Mouse (Mus musculus) hindbrain, embryonic 16.5 days (tissue): ENCODE data around the gene Wdr59. TPM values are rescaled to one million over a fixed set of nuclear protein-coding genes. Genes with fewer than 3 reads are reported as not detected.

Source experiments
- ATAC-seq: fragments of 200-750 bp; cut with Nextera tagmentation; 2 replicates; pipeline ENCODE4 v1.8.0; 2017; ENCODE audit warnings: moderate TSS enrichment, moderate library complexity
- H3K27ac ChIP-seq: fragments of 300-500 bp; sonication (generic); 2 replicates; pipeline ENCODE4 v1.5.1; 2014; ENCODE audit warnings: low read depth, mild to moderate bottlenecking, control low read depth, low read length, moderate library complexity
- H3K27me3 ChIP-seq: fragments of 300-500 bp; sonication (generic); replicated peaks from 2 replicates; pipeline ENCODE4 v1.6.1; 2014; ENCODE audit warnings: low read length; ENCODE audit not compliant: control insufficient read depth, insufficient read depth
- H3K36me3 ChIP-seq: fragments of 300-500 bp; sonication (generic); 2 replicates; pipeline ENCODE4 v1.6.1; 2014; ENCODE audit warnings: mild to moderate bottlenecking, low read length, moderate library complexity, mixed read lengths; ENCODE audit not compliant: control insufficient read depth, insufficient read depth
- H3K4me1 ChIP-seq: fragments of 300-500 bp; sonication (generic); 2 replicates; pipeline ENCODE4 v1.6.1; 2014; ENCODE audit warnings: low read depth, low read length; ENCODE audit not compliant: control insufficient read depth, insufficient read depth
- H3K4me2 ChIP-seq: fragments of 300-500 bp; sonication (generic); 2 replicates; pipeline ENCODE4 v1.6.1; 2014; ENCODE audit warnings: mild to moderate bottlenecking, low read length, control low read depth, moderate library complexity
- H3K4me3 ChIP-seq: fragments of 300-500 bp; sonication (generic); 2 replicates; pipeline ENCODE4 v1.5.1; 2014; ENCODE audit warnings: mild to moderate bottlenecking, low read length, control low read depth, moderate library complexity
- H3K9ac ChIP-seq: fragments of 300-500 bp; sonication (generic); 2 replicates; pipeline ENCODE4 v1.6.1; 2014; ENCODE audit warnings: low read depth, mild to moderate bottlenecking, control low read depth, low read length, moderate library complexity
- H3K9me3 ChIP-seq: fragments of 300-500 bp; sonication (generic); 2 replicates; pipeline ENCODE4 v1.6.1; 2014; ENCODE audit warnings: mild to moderate bottlenecking, low read length, moderate library complexity; ENCODE audit not compliant: control insufficient read depth
- WGBS: fragments of 180-500 bp; shearing (Covaris S2); extraction: QIAGEN DNeasy Blood & Tissue Kit; methylation state at CpG from one replicate; pipeline ENCODE4 v1.1.7; 2014; 5-methylcytosine and 5-hydroxymethylcytosine counted together
- polyA plus RNA-seq: library from polyadenylated mRNA; unstranded; fragments of >200 nt; fragmentation: Nextera tagmentation; extraction: Ambion mirVana; gene quantifications from 2 replicates; pipeline ENCODE4 v1.2.1, GENCODE M21; 2015

Wdr59 gene
- polyA plus RNA-seq = 7.6 and 9.3 TPM in 2 replicates

DNA sequence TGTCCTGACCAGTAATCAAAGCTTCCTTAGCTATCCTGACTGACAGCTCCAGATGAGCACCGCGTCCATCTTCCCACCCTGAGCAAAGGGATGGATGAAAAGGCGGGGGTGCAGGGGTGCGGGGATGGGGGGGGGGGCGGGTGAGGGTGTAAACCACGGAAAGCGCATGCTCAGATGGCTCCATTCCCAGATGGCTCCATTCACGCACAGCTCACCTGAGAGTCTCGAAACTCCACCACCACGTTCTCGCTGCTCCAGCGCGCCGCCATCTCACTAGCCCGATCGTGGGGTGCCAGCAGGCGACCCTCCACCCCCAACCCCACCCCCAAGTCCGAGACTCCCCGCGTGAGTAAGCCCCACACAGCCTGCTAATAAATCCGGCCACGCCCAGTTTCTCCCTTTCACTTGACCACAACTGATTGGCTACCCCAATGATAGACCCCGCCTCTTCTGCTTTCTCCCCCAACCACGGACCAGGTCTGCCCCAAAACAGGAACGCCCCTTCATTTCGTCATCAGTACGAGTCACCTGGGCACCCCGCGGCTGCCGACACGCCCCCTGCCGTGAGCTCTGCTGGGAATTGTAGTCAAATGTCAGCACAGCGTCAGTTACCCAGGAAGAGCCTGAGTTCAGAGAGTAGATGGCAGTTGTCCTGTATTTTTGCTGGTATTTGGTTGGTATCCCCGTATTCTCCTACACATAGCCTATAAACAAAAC is at the start of gene Wdr59:
Gene Wdr59, minus strand, starts transcription at position 380 of the 717 bp plus-strand sequence.
- Histone ChIP-seq H3K9ac (peak within 1 kb of the TSS; percentile 76), H3K4me1 (peaks cover 5% of the 10 kb centered on the region), H3K36me3 (no peaks in the 10 kb centered on the region), H3K4me2 (peak within 1 kb of the TSS; percentile 62), H3K27ac (peak within 1 kb of the TSS; percentile 80), H3K4me3 (peak within 1 kb of the TSS; percentile 75), H3K9me3 (no peaks in the 10 kb centered on the region), H3K27me3 (no peaks in the 10 kb centered on the region)
- ATAC-seq = peak; percentile 98
- WGBS = under 1% methylated on average over 23 of the region's 34 CpGs

DNA sequence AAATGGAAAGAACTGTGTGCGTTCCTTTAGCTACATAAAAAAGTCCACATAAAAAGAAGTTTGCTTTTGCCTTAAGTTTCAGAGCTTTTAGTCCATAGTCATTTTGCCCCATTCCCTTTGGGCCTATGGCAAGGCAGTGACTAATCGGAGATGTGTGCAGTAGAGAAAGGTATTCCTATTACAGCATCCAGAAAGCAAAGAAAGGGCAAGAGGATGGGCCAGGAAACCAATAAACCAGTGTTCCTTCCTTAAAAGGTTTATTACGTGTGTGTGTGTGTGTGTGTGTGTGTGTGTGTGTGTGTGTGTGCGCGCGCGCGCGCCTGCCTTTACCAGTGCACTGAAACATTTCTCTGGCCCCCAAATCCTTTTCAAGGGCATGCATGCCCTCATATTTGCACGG is 49.8 kb upstream of the Wdr59 start:
- no peaks in the 10 kb centered on the region for H3K36me3 ChIP-seq
- H3K9ac ChIP-seq = no peak overlapping the region
- H3K27ac ChIP-seq = no peak overlapping the region
- no peak overlapping the region for H3K4me2 ChIP-seq
- no peaks in the 10 kb centered on the region for H3K9me3 ChIP-seq
- no peak for ATAC-seq
- WGBS = 92% methylated on average over 10 of the region's 10 CpGs
- H3K4me1 ChIP-seq = peaks cover 28% of the 10 kb centered on the region
- no peaks in the 10 kb centered on the region for H3K27me3 ChIP-seq
- H3K4me3 ChIP-seq = no peak overlapping the region

DNA sequence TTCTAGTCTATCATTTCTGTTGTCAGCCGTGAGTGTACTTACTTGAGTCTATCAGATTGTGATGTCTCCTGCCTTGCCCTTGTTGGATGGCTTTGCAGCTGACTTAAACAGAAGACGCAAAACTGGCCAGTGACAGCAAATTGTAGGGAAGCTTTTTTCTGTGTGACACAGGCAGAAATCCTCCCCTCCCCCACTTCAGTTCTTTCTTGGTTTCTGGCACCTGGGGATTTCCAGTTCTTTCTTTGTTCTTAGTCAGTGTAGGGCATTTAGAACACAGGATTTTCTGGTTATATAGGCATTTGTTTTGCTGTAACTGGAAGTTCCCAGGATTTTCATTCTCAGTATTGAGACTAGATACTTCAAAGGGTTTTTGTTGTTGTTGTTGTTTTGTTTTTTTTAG is 48.5 kb upstream of the Wdr59 start:
- no peak overlapping the region for H3K27ac ChIP-seq

DNA sequence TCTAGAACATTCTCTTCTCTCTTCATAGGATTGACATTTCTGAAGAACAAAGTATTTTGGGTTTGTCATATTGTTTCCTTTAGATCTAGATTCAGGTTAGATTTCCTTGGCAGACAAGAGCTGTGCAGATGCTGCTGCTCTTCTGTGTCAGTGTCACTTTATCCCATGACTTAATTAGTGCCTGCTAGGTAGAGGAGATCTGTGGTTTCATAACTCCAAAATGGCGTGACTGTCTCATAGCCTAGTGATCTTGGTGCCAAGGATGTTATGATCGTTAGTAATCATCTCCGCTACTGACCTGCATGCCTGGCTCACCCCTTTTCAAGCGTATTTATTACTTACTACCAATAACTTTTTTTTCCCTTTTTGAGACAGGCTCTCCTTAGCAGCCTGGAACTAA is 48.0 kb upstream of the Wdr59 start:
- no peak overlapping the region for H3K27ac ChIP-seq
- no peaks in the 10 kb centered on the region for H3K27me3 ChIP-seq
- H3K9me3 ChIP-seq = no peaks in the 10 kb centered on the region
- H3K4me3 ChIP-seq = no peak overlapping the region
- no peak overlapping the region for H3K4me2 ChIP-seq
- H3K9ac ChIP-seq = no peak overlapping the region
- WGBS = 69% methylated on average over 4 of the region's 4 CpGs
- H3K36me3 ChIP-seq = no peaks in the 10 kb centered on the region
- no peak for ATAC-seq
- peaks cover 39% of the 10 kb centered on the region for H3K4me1 ChIP-seq

More for the DNA sequence above, 48.5 kb upstream of the Wdr59 start:
- no peak for ATAC-seq
- Histone ChIP-seq H3K27me3 (no peaks in the 10 kb centered on the region), H3K4me1 (peaks cover 36% of the 10 kb centered on the region), H3K36me3 (no peaks in the 10 kb centered on the region), H3K4me3 (no peak overlapping the region), H3K9me3 (no peaks in the 10 kb centered on the region), H3K4me2 (no peak overlapping the region), H3K9ac (no peak overlapping the region)
- 45% methylated on average over 2 of the region's 2 CpGs for WGBS

DNA sequence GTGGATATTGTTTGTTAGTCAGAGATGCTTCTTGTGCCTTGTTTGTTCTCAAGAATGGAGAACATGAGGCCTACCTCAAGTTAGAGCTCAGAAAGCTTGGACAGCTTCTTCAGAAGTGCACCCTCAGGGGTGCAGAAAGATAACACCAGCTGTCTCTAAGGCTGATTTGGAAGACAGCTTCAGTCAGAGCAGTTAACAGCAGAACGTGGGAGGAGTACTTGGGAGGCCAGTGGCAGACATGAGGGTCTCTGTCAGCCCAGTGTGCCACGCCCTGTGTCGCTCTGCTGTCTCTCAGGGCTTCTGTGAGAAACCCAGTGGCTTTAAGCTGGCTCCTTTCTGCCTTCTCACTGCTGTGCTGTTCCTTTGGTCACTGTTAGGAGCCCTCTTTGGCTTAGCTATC is 46.1 kb upstream of the Wdr59 start:
- H3K4me2 ChIP-seq = no peak overlapping the region
- no peak overlapping the region for H3K9ac ChIP-seq
- H3K9me3 ChIP-seq = no peaks in the 10 kb centered on the region
- no peak overlapping the region for H3K4me3 ChIP-seq
- no peaks in the 10 kb centered on the region for H3K27me3 ChIP-seq
- no peak for ATAC-seq
- peaks cover 34% of the 10 kb centered on the region for H3K4me1 ChIP-seq
- WGBS = 65% methylated on average over 3 of the region's 3 CpGs
- H3K27ac ChIP-seq = no peak overlapping the region
- H3K36me3 ChIP-seq = no peaks in the 10 kb centered on the region

DNA sequence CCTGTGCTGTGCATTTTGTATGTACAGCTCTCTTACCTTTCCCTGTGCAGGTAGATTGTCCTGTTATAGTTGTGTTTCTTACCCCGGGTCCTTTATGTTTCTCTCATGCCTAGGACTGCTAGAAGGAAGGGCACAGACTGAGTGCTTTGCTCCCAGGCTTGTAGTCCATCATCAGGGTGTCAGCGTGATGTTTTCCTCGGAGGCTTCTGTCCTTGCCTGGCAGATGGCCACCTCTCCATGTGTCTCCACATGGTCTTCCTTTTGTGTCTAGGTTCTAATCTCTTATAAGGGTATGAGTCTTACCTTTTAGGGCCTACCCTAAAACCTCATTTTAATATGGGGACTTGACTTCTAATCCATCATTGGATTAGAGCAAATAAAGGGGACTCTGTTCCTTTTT is 45.7 kb upstream of the Wdr59 start:
- H3K4me3 ChIP-seq = no peak overlapping the region
- H3K9me3 ChIP-seq = no peaks in the 10 kb centered on the region
- H3K4me1 ChIP-seq = peaks cover 34% of the 10 kb centered on the region
- no peak for ATAC-seq
- no peak overlapping the region for H3K4me2 ChIP-seq
- H3K27me3 ChIP-seq = no peaks in the 10 kb centered on the region
- WGBS = 51% methylated on average over 3 of the region's 3 CpGs
- H3K9ac ChIP-seq = no peak overlapping the region
- H3K27ac ChIP-seq = no peak overlapping the region
- H3K36me3 ChIP-seq = no peaks in the 10 kb centered on the region

DNA sequence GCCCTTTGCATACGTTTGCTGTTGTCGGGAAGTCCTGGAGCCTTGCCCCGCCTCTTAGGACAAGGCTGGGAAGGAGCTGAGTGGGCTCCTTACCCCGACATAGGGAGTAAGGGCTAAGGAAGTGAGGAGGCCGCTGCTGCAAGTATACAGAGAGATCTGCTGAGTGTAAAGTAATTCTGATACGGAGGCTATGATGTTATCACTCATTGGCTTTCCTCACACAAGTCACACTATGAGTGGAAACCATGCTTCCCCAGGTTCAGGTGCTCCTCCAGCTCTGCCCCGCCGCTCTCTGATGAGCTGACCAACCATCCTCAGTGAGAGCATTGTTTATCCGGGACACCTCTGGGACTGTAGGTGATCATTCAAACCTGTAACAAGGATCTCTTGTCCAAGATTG is 44.4 kb upstream of the Wdr59 start:
- Histone ChIP-seq H3K4me2 (no peak overlapping the region), H3K9ac (no peak overlapping the region), H3K4me3 (no peak overlapping the region), H3K27ac (no peak overlapping the region), H3K36me3 (no peaks in the 10 kb centered on the region), H3K27me3 (no peaks in the 10 kb centered on the region), H3K4me1 (peaks cover 28% of the 10 kb centered on the region), H3K9me3 (no peaks in the 10 kb centered on the region)
- ATAC-seq = no peak
- 72% methylated on average over 9 of the region's 9 CpGs for WGBS

DNA sequence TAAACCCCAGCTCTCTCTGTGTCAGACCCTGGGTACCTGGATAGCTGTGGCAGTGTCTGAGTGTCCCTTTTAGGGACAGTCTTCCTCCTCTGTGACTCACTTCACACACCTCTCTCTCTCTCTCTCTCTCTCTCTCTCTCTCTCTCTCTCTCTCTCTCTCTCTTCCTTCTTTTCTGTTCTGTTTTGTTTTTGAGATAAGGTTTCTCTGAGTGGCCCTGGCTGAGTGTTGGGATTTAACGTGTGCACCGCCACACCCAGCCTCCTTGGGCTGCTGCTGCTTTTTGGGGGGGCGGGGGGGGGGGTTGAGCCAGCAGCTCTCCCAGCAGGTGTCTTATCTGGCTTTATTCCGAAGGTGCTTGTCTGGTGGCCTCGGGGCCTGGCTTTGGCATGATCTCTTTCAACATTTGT is 43.9 kb upstream of the Wdr59 start:
- no peaks in the 10 kb centered on the region for H3K36me3 ChIP-seq
- H3K9ac ChIP-seq = no peak overlapping the region
- peaks cover 28% of the 10 kb centered on the region for H3K4me1 ChIP-seq
- ATAC-seq = no peak
- no peaks in the 10 kb centered on the region for H3K9me3 ChIP-seq
- WGBS = 40% methylated on average over 5 of the region's 5 CpGs
- no peak overlapping the region for H3K27ac ChIP-seq
- H3K4me3 ChIP-seq = no peak overlapping the region
- H3K4me2 ChIP-seq = no peak overlapping the region
- H3K27me3 ChIP-seq = no peaks in the 10 kb centered on the region

DNA sequence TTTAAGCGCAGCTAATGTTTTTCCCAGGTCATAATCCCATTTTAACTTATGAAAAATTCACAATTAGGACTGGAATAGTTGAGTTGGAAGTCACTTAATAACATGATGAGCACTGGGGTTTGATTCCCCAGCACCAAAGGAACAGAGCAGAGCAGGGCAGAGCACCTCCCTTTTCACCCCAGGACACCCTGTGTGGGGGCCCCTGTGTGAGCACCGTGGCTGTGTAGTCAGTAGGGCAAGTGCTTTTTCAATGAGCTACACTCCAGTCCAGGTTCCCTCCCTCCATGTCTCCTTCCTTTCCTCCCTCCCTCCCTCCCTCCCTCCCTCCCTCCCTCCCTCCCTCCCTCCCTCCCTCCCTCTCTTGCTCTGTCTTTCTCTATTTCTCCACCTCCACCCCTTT is 42.2 kb upstream of the Wdr59 start:
- WGBS = 82% methylated on average over 2 of the region's 2 CpGs

More for the DNA sequence above, 42.2 kb upstream of the Wdr59 start:
- no peaks in the 10 kb centered on the region for H3K9me3 ChIP-seq
- no peak overlapping the region for H3K27ac ChIP-seq
- no peak for ATAC-seq
- H3K4me1 ChIP-seq = peaks cover 26% of the 10 kb centered on the region
- H3K9ac ChIP-seq = no peak overlapping the region
- H3K4me3 ChIP-seq = no peak overlapping the region
- H3K27me3 ChIP-seq = no peaks in the 10 kb centered on the region
- no peak overlapping the region for H3K4me2 ChIP-seq
- H3K36me3 ChIP-seq = no peaks in the 10 kb centered on the region
